Mouse (Mus musculus): ENCODE measurements around the gene Gm20721. TPM values are rescaled to one million over a fixed set of nuclear protein-coding genes. Genes with fewer than 3 reads are reported as not detected.

Gm20721 gene
- polyA plus RNA-seq, 1 experiment from 2014 or later: 5.9 TPM

DNA sequence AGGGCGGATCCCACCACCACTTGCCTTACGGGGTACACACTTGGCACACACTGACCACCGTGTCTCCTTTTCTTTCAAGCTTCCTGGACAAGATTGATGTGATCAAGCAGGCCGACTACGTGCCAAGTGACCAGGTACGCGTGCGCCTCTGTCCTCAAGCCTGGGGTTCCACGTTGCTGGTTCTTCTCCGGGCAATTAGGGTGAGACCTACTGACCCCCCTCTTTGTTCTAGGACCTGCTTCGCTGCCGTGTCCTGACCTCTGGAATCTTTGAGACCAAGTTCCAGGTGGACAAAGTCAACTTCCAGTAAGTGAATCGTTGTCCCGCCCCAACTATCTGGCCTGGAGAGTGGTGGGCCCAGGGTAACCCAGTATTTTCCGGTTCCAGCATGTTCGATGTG is 1.5 kb downstream of the Gm20721 start:
- Histone ChIP-seq H3K4me1 (ENCODE audit: control insufficient read depth, insufficient read depth, low read length) (peaks cover 25% of the 10 kb centered on the region), H3K9ac (ENCODE audit: low read length) (no peak overlapping the region), H3K9me3 (replicated peaks; ENCODE audit: control insufficient read depth, low read length) (no peaks in the 10 kb centered on the region), H3K4me3 (ENCODE audit: low read depth, low read length) (no peak overlapping the region), H3K27me3 (replicated peaks; ENCODE audit: control insufficient read depth, insufficient read depth, low read length) (no peaks in the 10 kb centered on the region), H3K36me3 (ENCODE audit: control insufficient read depth, insufficient read depth, low read length) (peaks cover 40% of the 10 kb centered on the region), H3K4me2 (ENCODE audit: low read length) (no peak overlapping the region), H3K27ac (ENCODE audit: low read depth, low read length) (peak overlapping the region; percentile 18; the same call in 1 of the 2 replicates)
- ATAC-seq: no peak
- DNase-seq (ENCODE audit: low spot score): no peak
- 95% methylated on average over 16 of the region's 16 CpGs for WGBS

DNA sequence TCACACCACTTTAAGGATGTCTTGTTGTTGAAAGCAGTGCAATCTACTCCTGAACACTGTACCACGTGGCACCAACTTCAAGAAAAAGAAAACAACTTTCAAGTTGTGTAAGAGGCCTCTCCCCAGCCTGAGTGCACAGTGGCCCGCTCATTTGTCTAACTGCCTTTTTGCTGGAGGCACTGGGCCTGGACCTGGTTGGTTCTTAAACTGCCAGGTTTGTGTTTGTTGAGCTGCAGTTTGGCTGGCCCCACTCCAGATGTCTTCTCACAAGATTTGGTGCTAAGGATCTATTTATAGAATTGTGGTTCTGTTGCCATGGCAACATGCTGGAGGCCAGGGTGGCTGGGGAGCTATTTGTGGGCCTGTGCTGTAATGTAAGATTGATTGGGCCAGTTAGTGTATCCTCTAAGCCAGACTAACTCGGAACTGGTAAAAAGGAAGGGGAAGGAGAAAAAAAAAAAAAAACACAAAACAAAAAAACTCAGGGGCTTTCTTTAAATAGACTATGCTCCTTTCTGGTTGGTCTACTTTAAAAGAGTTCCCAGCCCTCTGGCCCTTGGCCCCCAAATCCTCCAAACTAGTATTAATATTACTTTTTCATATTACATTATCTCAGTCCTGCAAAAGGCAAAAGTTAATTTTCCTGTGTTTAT is 2.4 kb downstream of the Gm20721 start:
- Histone ChIP-seq H3K4me2 (ENCODE audit: low read length) (0 out of 2 replicates have a peak overlapping the region, but pooled peaks have one; percentile 19), H3K4me1 (ENCODE audit: control insufficient read depth, insufficient read depth, low read length) (peaks cover 25% of the 10 kb centered on the region), H3K9me3 (replicated peaks; ENCODE audit: control insufficient read depth, low read length) (no peaks in the 10 kb centered on the region), H3K4me3 (ENCODE audit: low read depth, low read length) (no peak overlapping the region), H3K27me3 (replicated peaks; ENCODE audit: control insufficient read depth, insufficient read depth, low read length) (no peaks in the 10 kb centered on the region), H3K27ac (ENCODE audit: low read depth, low read length) (peak overlapping the region; percentile 27; the same call in 1 of the 2 replicates), H3K9ac (ENCODE audit: low read length) (no peak overlapping the region), H3K36me3 (ENCODE audit: control insufficient read depth, insufficient read depth, low read length) (peaks cover 40% of the 10 kb centered on the region)
- DNase-seq (ENCODE audit: low spot score): peak; percentile 94
- WGBS: 14% methylated on average over 3 of the region's 3 CpGs
- ATAC-seq: peak; percentile 81

DNA sequence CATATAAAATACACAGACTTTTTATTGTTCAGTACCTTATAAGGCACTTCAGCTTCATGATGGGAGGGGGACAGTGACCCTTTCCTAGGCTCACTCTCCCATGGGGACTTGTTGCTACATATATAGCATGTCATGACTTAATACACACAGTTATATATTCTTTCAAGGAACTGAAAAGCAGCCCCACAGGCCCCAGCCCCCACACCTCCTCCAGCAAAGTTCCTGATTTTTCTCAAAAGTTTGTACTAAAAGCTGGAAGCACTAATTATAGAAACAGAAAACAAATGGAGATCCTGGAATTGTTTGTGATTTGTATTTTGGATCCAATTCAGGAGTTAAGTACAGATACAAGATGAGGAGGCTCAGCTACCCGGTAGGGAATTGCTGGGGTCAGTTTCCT is 2.9 kb downstream of the Gm20721 start:
- ATAC-seq (no peak), DNase-seq (ENCODE audit: low spot score) (no peak)
- Histone ChIP-seq H3K27me3 (replicated peaks; ENCODE audit: control insufficient read depth, insufficient read depth, low read length) (no peaks in the 10 kb centered on the region), H3K9ac (ENCODE audit: low read length) (no peak overlapping the region), H3K4me3 (ENCODE audit: low read depth, low read length) (no peak overlapping the region), H3K36me3 (ENCODE audit: control insufficient read depth, insufficient read depth, low read length) (peaks cover 43% of the 10 kb centered on the region), H3K9me3 (replicated peaks; ENCODE audit: control insufficient read depth, low read length) (no peaks in the 10 kb centered on the region), H3K27ac (ENCODE audit: low read depth, low read length) (peak overlapping the region; percentile 27; the same call in 1 of the 2 replicates), H3K4me1 (ENCODE audit: control insufficient read depth, insufficient read depth, low read length) (peaks cover 26% of the 10 kb centered on the region), H3K4me2 (ENCODE audit: low read length) (no peak overlapping the region)
- 42% methylated on average over 1 of the region's 1 CpGs for WGBS

DNA sequence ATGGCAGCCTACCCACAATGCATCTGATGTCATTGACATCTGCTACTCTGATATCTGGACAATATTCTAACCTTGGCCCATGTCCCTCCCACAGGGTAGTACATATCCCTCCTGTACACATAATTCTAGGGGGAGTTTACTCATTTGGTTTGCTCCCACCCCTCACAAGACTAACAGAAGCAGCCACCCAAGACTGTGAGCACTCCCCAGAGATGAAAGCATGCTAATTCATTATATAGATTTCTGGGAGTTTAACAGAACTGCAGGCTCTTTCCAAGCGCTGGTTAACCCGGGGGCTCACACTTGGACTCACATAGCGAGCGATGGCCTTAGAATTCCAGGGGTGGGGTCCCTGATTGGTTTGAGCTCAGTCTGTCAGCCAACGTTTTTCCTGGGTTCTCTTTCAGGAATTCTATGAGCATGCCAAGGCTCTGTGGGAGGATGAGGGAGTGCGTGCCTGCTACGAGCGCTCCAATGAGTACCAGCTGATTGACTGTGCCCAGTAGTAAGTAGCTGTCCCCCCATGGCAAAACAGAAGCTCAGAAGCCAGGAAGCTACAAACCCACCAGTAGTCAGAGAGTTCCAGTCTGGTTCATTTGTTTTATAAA is 3.6 kb downstream of the Gm20721 start:
- Histone ChIP-seq H3K9me3 (replicated peaks; ENCODE audit: control insufficient read depth, low read length) (no peaks in the 10 kb centered on the region), H3K4me3 (ENCODE audit: low read depth, low read length) (no peak overlapping the region), H3K4me2 (ENCODE audit: low read length) (no peak overlapping the region), H3K9ac (ENCODE audit: low read length) (peak overlapping the region; percentile 21; the same call in 1 of the 2 replicates), H3K27me3 (replicated peaks; ENCODE audit: control insufficient read depth, insufficient read depth, low read length) (no peaks in the 10 kb centered on the region), H3K36me3 (ENCODE audit: control insufficient read depth, insufficient read depth, low read length) (peaks cover 43% of the 10 kb centered on the region), H3K27ac (ENCODE audit: low read depth, low read length) (peak overlapping the region; percentile 27; the same call in 1 of the 2 replicates), H3K4me1 (ENCODE audit: control insufficient read depth, insufficient read depth, low read length) (peaks cover 27% of the 10 kb centered on the region)
- ATAC-seq (no peak), DNase-seq (ENCODE audit: low spot score) (no peak)
- WGBS: 58% methylated on average over 8 of the region's 8 CpGs

DNA sequence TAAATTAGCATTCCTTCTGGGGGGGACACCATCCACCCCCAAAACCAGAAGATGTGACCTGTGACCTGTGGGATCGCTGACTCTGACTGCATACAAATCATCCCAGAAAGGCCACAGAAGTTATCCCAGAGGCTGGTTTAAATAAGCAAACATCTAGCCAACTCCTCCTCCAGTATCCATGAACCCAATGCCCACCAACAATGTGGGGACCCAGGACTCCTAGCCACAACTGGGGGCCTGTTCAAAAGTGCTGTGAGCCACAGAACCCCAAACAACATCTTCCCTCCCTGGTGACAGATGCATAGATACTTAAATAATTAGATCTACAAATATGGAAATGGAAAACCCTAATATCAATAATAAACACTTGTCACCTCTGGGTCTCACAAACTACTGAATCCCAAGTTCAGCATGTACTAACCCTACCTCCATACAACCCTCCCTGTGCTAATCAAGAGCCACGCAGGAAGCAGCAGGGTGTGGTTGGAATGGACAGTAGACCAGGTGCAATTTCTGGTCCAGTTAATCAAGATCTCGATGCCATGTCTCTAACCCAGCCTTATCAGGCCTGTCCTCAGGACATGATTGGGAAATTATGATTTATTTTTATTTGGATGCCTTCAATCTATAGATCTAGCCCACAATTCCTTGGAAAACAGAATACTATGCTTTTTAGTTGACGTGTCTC is 5.5 kb downstream of the Gm20721 start:
- no peak for ATAC-seq
- 90% methylated on average over 4 of the region's 4 CpGs for WGBS
- peaks cover 34% of the 10 kb centered on the region for H3K36me3 ChIP-seq (ENCODE audit: control insufficient read depth, insufficient read depth, low read length)
- no peak overlapping the region for H3K4me2 ChIP-seq (ENCODE audit: low read length)
- no peak overlapping the region for H3K9ac ChIP-seq (ENCODE audit: low read length)
- no peaks in the 10 kb centered on the region for H3K9me3 ChIP-seq (replicated peaks; ENCODE audit: control insufficient read depth, low read length)
- H3K27ac ChIP-seq (ENCODE audit: low read depth, low read length): no peak overlapping the region
- peaks cover 27% of the 10 kb centered on the region for H3K4me1 ChIP-seq (ENCODE audit: control insufficient read depth, insufficient read depth, low read length)
- H3K27me3 ChIP-seq (replicated peaks; ENCODE audit: control insufficient read depth, insufficient read depth, low read length): no peaks in the 10 kb centered on the region
- no peak overlapping the region for H3K4me3 ChIP-seq (ENCODE audit: low read depth, low read length)
- DNase-seq (ENCODE audit: low spot score): no peak

DNA sequence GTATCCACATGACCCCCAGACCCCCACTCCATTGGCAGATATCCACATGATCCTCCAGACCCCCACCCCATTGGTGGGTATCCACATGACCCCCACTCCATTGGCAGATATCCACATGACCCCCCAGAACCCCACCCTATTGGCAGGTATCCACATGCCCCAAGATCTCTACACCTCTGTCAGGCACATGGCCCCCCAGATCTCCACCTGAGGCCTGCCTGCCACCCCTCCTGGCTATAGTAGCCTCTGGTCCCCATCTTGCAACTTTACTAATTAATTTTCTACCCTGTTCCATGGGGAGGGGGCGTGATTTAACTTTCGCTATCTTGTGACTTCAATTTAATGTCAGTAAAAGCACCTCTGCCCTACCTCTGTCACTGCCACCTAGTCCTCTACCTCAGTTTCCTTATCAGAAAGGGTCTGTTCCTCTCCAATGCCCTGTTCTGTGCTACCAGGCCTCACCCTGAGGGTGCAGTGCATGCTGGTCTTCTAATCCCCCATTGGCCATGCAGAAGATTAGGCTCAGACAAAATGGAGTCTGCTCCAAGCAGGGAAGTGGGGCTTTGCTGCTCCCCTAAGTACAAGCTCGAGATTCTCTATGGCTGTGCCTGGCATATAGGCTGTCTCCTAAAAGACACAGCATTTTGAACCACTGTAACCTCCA is 6.2 kb downstream of the Gm20721 start:
- no peaks in the 10 kb centered on the region for H3K27me3 ChIP-seq (replicated peaks; ENCODE audit: control insufficient read depth, insufficient read depth, low read length)
- ATAC-seq: no peak
- no peak overlapping the region for H3K4me2 ChIP-seq (ENCODE audit: low read length)
- no peak overlapping the region for H3K4me3 ChIP-seq (ENCODE audit: low read depth, low read length)
- no peaks in the 10 kb centered on the region for H3K9me3 ChIP-seq (replicated peaks; ENCODE audit: control insufficient read depth, low read length)
- H3K36me3 ChIP-seq (ENCODE audit: control insufficient read depth, insufficient read depth, low read length): peaks cover 27% of the 10 kb centered on the region
- 95% methylated on average over 3 of the region's 3 CpGs for WGBS
- no peak overlapping the region for H3K27ac ChIP-seq (ENCODE audit: low read depth, low read length)
- peaks cover 27% of the 10 kb centered on the region for H3K4me1 ChIP-seq (ENCODE audit: control insufficient read depth, insufficient read depth, low read length)
- no peak for DNase-seq (ENCODE audit: low spot score)
- no peak overlapping the region for H3K9ac ChIP-seq (ENCODE audit: low read length)

DNA sequence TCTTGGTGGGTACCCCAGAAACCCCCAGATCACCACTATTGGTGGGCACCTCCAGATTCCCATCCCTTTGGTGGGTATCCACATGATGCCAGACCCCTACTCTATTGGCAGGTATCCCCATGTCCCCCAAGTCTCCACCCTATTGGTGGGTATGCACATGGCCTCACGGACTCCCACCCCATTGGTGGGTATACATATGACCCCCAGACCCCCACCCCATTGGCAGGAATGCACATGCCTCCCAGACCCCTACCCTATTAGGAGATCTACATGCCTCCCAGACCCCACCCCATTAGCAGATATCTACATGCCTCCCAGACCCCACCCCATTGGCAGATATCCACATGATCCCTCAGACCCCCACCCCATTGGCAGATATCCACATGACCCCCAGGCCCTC is 6.8 kb downstream of the Gm20721 start:
- ATAC-seq: 0 out of 2 replicates have a peak, but pooled peaks have one; percentile 9
- peaks cover 23% of the 10 kb centered on the region for H3K4me1 ChIP-seq (ENCODE audit: control insufficient read depth, insufficient read depth, low read length)
- H3K4me2 ChIP-seq (ENCODE audit: low read length): no peak overlapping the region
- H3K27ac ChIP-seq (ENCODE audit: low read depth, low read length): no peak overlapping the region
- H3K9ac ChIP-seq (ENCODE audit: low read length): no peak overlapping the region
- no peaks in the 10 kb centered on the region for H3K9me3 ChIP-seq (replicated peaks; ENCODE audit: control insufficient read depth, low read length)
- WGBS: 100% methylated on average over 1 of the region's 1 CpGs
- no peak overlapping the region for H3K4me3 ChIP-seq (ENCODE audit: low read depth, low read length)
- DNase-seq (ENCODE audit: low spot score): no peak
- H3K27me3 ChIP-seq (replicated peaks; ENCODE audit: control insufficient read depth, insufficient read depth, low read length): no peaks in the 10 kb centered on the region
- H3K36me3 ChIP-seq (ENCODE audit: control insufficient read depth, insufficient read depth, low read length): peaks cover 21% of the 10 kb centered on the region

DNA sequence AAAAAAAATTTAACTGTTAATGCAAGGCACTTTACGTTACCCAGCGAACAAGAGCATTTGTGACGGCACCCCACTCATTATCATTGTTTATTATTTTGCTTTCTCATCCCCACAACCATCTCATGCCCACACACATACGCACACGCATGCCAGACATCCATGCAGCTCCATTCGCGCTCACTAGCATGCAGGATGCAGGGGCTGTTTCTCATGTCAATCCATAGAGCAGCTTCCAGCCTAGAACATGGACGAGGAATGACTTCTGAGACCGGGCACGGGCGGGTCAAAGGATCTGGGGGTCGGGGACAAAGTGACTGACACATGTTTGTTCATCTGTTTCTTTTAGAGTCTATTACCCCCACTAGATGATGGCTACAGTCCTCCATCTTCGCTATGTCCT is 9.2 kb downstream of the Gm20721 start:
- Histone ChIP-seq H3K27ac (ENCODE audit: low read depth, low read length) (no peak overlapping the region), H3K9me3 (replicated peaks; ENCODE audit: control insufficient read depth, low read length) (no peaks in the 10 kb centered on the region), H3K36me3 (ENCODE audit: control insufficient read depth, insufficient read depth, low read length) (peaks cover 12% of the 10 kb centered on the region; the same call in 1 of the 2 replicates), H3K9ac (ENCODE audit: low read length) (no peak overlapping the region), H3K4me2 (ENCODE audit: low read length) (no peak overlapping the region), H3K4me1 (ENCODE audit: control insufficient read depth, insufficient read depth, low read length) (peaks cover 25% of the 10 kb centered on the region), H3K4me3 (ENCODE audit: low read depth, low read length) (no peak overlapping the region), H3K27me3 (replicated peaks; ENCODE audit: control insufficient read depth, insufficient read depth, low read length) (no peaks in the 10 kb centered on the region)
- no peak for DNase-seq (ENCODE audit: low spot score)
- ATAC-seq: no peak
- WGBS: 90% methylated on average over 13 of the region's 13 CpGs

All from forebrain, embryonic 14.5 days (tissue).